Mouse (Mus musculus) A20 (cell line): ENCODE results near the gene Eif2ak4.

Source experiments
- DNase-seq: peaks from one replicate; pipeline ENCODE4 v3.0.0-alpha.2; 2011; ENCODE audit warnings: low read depth, low spot score

Gene Eif2ak4

GRCm38 (mm10) chr2:118404336-118404735 lies 15.9 kb downstream of the Eif2ak4 start:
- no peak for DNase-seq

GRCm38 (mm10) chr2:118405568-118405967 lies 17.1 kb downstream of the Eif2ak4 start:
- DNase-seq, result no peak

- DNase-seq, result no peak
Observed at GRCm38 (mm10) chr2:118406811-118407210, 18.4 kb downstream of the Eif2ak4 start.

GRCm38 (mm10) chr2:118408336-118408895 lies 20.0 kb downstream of the Eif2ak4 start:
- no peak for DNase-seq

- DNase-seq, result no peak
Observed at GRCm38 (mm10) chr2:118412821-118413220, 24.4 kb downstream of the Eif2ak4 start.

GRCm38 (mm10) chr2:118415601-118416355 lies 27.4 kb downstream of the Eif2ak4 start:
- no peak for DNase-seq

GRCm38 (mm10) chr2:118418076-118418475 lies 29.7 kb downstream of the Eif2ak4 start:
- no peak for DNase-seq

- no peak for DNase-seq
Observed at GRCm38 (mm10) chr2:118421951-118422350, 33.5 kb downstream of the Eif2ak4 start.

GRCm38 (mm10) chr2:118422385-118422784 lies 34.0 kb downstream of the Eif2ak4 start:
- no peak for DNase-seq

GRCm38 (mm10) chr2:118428296-118428695 lies 39.9 kb downstream of the Eif2ak4 start:
- DNase-seq, result no peak

- DNase-seq, result no peak
Observed at GRCm38 (mm10) chr2:118429297-118429696, 40.9 kb downstream of the Eif2ak4 start.

GRCm38 (mm10) chr2:118430630-118431029 lies 42.2 kb downstream of the Eif2ak4 start:
- DNase-seq, result no peak

GRCm38 (mm10) chr2:118431589-118431988 lies 43.2 kb downstream of the Eif2ak4 start:
- peak; percentile 53 for DNase-seq

- DNase-seq, result no peak
Observed at GRCm38 (mm10) chr2:118442172-118442571, 53.8 kb downstream of the Eif2ak4 start.

GRCm38 (mm10) chr2:118442723-118443122 lies 54.3 kb downstream of the Eif2ak4 start:
- no peak for DNase-seq

GRCm38 (mm10) chr2:118445696-118446674 lies 57.6 kb downstream of the Eif2ak4 start:
- peak; percentile 80 for DNase-seq

GRCm38 (mm10) chr2:118448181-118448580 lies 59.8 kb downstream of the Eif2ak4 start:
- DNase-seq, result no peak

- DNase-seq, result no peak
Observed at GRCm38 (mm10) chr2:118451056-118451455, 62.6 kb downstream of the Eif2ak4 start.

- DNase-seq, result no peak
Observed at GRCm38 (mm10) chr2:118457029-118457428, 68.6 kb downstream of the Eif2ak4 start.

- no peak for DNase-seq
Observed at GRCm38 (mm10) chr2:118457463-118458261, 69.2 kb downstream of the Eif2ak4 start.

GRCm38 (mm10) chr2:118461480-118462165 lies 73.2 kb downstream of the Eif2ak4 start:
- DNase-seq, result no peak
